Mouse (Mus musculus) kidney, embryonic 16.5 days (tissue): ENCODE results near the gene Eps15l1. TPM values are rescaled to one million over a fixed set of nuclear protein-coding genes. Genes with fewer than 3 reads are reported as not detected.

Source experiments
- ATAC-seq: fragments of 200-750 bp; cut with Nextera tagmentation; 2 replicates; pipeline ENCODE4 v1.8.0; 2017; ENCODE audit warnings: moderate TSS enrichment; ENCODE audit not compliant: low FRiP score, low TSS enrichment
- H3K27ac ChIP-seq: fragments of 300-500 bp; sonication (generic); 2 replicates; pipeline ENCODE4 v1.5.1; 2014; ENCODE audit warnings: low read length
- H3K27me3 ChIP-seq: fragments of 300-500 bp; sonication (generic); 2 replicates; pipeline ENCODE4 v1.6.1; 2014; ENCODE audit warnings: low read length, control low read depth, mixed read lengths; ENCODE audit not compliant: insufficient read depth
- H3K36me3 ChIP-seq: fragments of 300-500 bp; sonication (generic); 2 replicates; pipeline ENCODE4 v1.6.1; 2014; ENCODE audit warnings: low read length, control low read depth, mixed read lengths; ENCODE audit not compliant: insufficient read depth
- H3K4me1 ChIP-seq: fragments of 300-500 bp; sonication (generic); 2 replicates; pipeline ENCODE4 v1.6.1; 2014; ENCODE audit warnings: low read length, control low read depth, mixed read lengths; ENCODE audit not compliant: insufficient read depth
- H3K4me2 ChIP-seq: fragments of 300-500 bp; sonication (generic); replicated peaks from 2 replicates; pipeline ENCODE4 v1.6.1; 2014; ENCODE audit warnings: low read depth, low read length
- H3K4me3 ChIP-seq: fragments of 300-500 bp; sonication (generic); 2 replicates; pipeline ENCODE4 v1.5.1; 2014; ENCODE audit warnings: mild to moderate bottlenecking, low read length
- H3K9ac ChIP-seq: fragments of 300-500 bp; sonication (generic); replicated peaks from 2 replicates; pipeline ENCODE4 v1.6.1; 2014; ENCODE audit warnings: low read length
- H3K9me3 ChIP-seq: fragments of 300-500 bp; sonication (generic); 2 replicates; pipeline ENCODE4 v1.6.1; 2016; ENCODE audit warnings: low read length, control low read depth
- whole genome bisulfite sequencing: fragments of 180-500 bp; shearing (Covaris S2); extraction: QIAGEN DNeasy Blood & Tissue Kit; methylation state at CpG from one replicate; pipeline ENCODE4 v1.1.7; 2014; 5-methylcytosine and 5-hydroxymethylcytosine counted together
- polyA plus RNA-seq: library from polyadenylated mRNA; unstranded; fragments of >200 nt; fragmentation: Nextera tagmentation; extraction: Ambion mirVana; gene quantifications from 2 replicates; pipeline ENCODE4 v1.2.1, GENCODE M21; 2015

Eps15l1 gene
- polyA plus RNA-seq, 1 experiment from 2014 or later, result 61.3 TPM

- H3K27me3 ChIP-seq, result no peaks in the 10 kb centered on the region
- no peak overlapping the region for H3K4me3 ChIP-seq
- no peaks in the 10 kb centered on the region for H3K9me3 ChIP-seq
- 84% methylated on average over 3 of the region's 4 CpGs for WGBS
- H3K27ac ChIP-seq, result no peak overlapping the region
- no peak for ATAC-seq
- no peak overlapping the region for H3K9ac ChIP-seq
- H3K4me1 ChIP-seq, result no peaks in the 10 kb centered on the region
- no peak overlapping the region for H3K4me2 ChIP-seq
- peaks cover 51% of the 10 kb centered on the region for H3K36me3 ChIP-seq
Measured at GRCm38 (mm10) chr8:72343725-72344124, 77.5 kb downstream of the Eps15l1 start.

GRCm38 (mm10) chr8:72342556-72343300 lies 78.5 kb downstream of the Eps15l1 start:
- H3K4me3 ChIP-seq, result no peak overlapping the region
- no peaks in the 10 kb centered on the region for H3K27me3 ChIP-seq
- H3K4me2 ChIP-seq, result no peak overlapping the region
- WGBS, result 92% methylated on average over 5 of the region's 5 CpGs
- ATAC-seq, result no peak
- H3K9me3 ChIP-seq, result no peaks in the 10 kb centered on the region
- no peak overlapping the region for H3K9ac ChIP-seq
- peaks cover 52% of the 10 kb centered on the region for H3K36me3 ChIP-seq
- H3K27ac ChIP-seq, result no peak overlapping the region
- H3K4me1 ChIP-seq, result no peaks in the 10 kb centered on the region

- H3K9me3 ChIP-seq, result no peaks in the 10 kb centered on the region
- no peaks in the 10 kb centered on the region for H3K4me1 ChIP-seq
- H3K27me3 ChIP-seq, result no peaks in the 10 kb centered on the region
- ATAC-seq, result no peak
- peaks cover 41% of the 10 kb centered on the region for H3K36me3 ChIP-seq
- H3K4me2 ChIP-seq, result no peak overlapping the region
- no peak overlapping the region for H3K9ac ChIP-seq
- peak overlapping the region; percentile 37; the same call in 1 of the 2 replicates for H3K27ac ChIP-seq
- no peak overlapping the region for H3K4me3 ChIP-seq
Measured at GRCm38 (mm10) chr8:72337034-72337433, 84.2 kb downstream of the Eps15l1 start.

- Histone ChIP-seq H3K27ac (no peak overlapping the region), H3K4me1 (no peaks in the 10 kb centered on the region), H3K4me3 (no peak overlapping the region), H3K9me3 (no peaks in the 10 kb centered on the region), H3K27me3 (no peaks in the 10 kb centered on the region), H3K36me3 (peaks cover 37% of the 10 kb centered on the region), H3K9ac (no peak overlapping the region), H3K4me2 (no peak overlapping the region)
- WGBS, result 63% methylated on average over 2 of the region's 2 CpGs
- no peak for ATAC-seq
Measured at GRCm38 (mm10) chr8:72336273-72336672, 85.0 kb downstream of the Eps15l1 start.

- H3K9ac ChIP-seq, result no peak overlapping the region
- H3K27ac ChIP-seq, result no peak overlapping the region
- no peak overlapping the region for H3K4me3 ChIP-seq
- H3K27me3 ChIP-seq, result no peaks in the 10 kb centered on the region
- no peak for ATAC-seq
- no peaks in the 10 kb centered on the region for H3K9me3 ChIP-seq
- WGBS, result 78% methylated on average over 4 of the region's 4 CpGs
- H3K4me2 ChIP-seq, result no peak overlapping the region
- peaks cover 19% of the 10 kb centered on the region for H3K36me3 ChIP-seq
- no peaks in the 10 kb centered on the region for H3K4me1 ChIP-seq
Measured at GRCm38 (mm10) chr8:72334144-72334641, 87.1 kb downstream of the Eps15l1 start.

GRCm38 (mm10) chr8:72333429-72334143 lies 87.7 kb downstream of the Eps15l1 start:
- ATAC-seq, result no peak
- H3K36me3 ChIP-seq, result peaks cover 12% of the 10 kb centered on the region
- no peak overlapping the region for H3K4me2 ChIP-seq
- H3K9ac ChIP-seq, result no peak overlapping the region
- H3K4me3 ChIP-seq, result no peak overlapping the region
- H3K27ac ChIP-seq, result no peak overlapping the region
- no peaks in the 10 kb centered on the region for H3K4me1 ChIP-seq
- WGBS, result 34% methylated on average over 3 of the region's 3 CpGs
- H3K9me3 ChIP-seq, result no peaks in the 10 kb centered on the region
- H3K27me3 ChIP-seq, result no peaks in the 10 kb centered on the region

GRCm38 (mm10) chr8:72331631-72332030 lies 89.6 kb downstream of the Eps15l1 start:
- Histone ChIP-seq H3K27ac (no peak overlapping the region), H3K27me3 (no peaks in the 10 kb centered on the region), H3K36me3 (peaks cover 8% of the 10 kb centered on the region), H3K9me3 (no peaks in the 10 kb centered on the region), H3K4me1 (no peaks in the 10 kb centered on the region), H3K4me3 (no peak overlapping the region), H3K9ac (no peak overlapping the region), H3K4me2 (no peak overlapping the region)
- 87% methylated on average over 4 of the region's 4 CpGs for WGBS
- no peak for ATAC-seq

- Histone ChIP-seq H3K27me3 (no peaks in the 10 kb centered on the region), H3K27ac (no peak overlapping the region), H3K9ac (no peak overlapping the region), H3K36me3 (peaks cover 4% of the 10 kb centered on the region), H3K4me2 (no peak overlapping the region), H3K4me1 (no peaks in the 10 kb centered on the region), H3K9me3 (no peaks in the 10 kb centered on the region), H3K4me3 (no peak overlapping the region)
- no peak for ATAC-seq
- WGBS, result 78% methylated on average over 6 of the region's 6 CpGs
Measured at GRCm38 (mm10) chr8:72330806-72331516, 90.3 kb downstream of the Eps15l1 start.

- Histone ChIP-seq H3K9me3 (no peaks in the 10 kb centered on the region), H3K36me3 (no peaks in the 10 kb centered on the region), H3K4me3 (no peak overlapping the region), H3K9ac (no peak overlapping the region), H3K4me2 (no peak overlapping the region), H3K27ac (no peak overlapping the region), H3K27me3 (no peaks in the 10 kb centered on the region), H3K4me1 (no peaks in the 10 kb centered on the region)
- WGBS, result 93% methylated on average over 3 of the region's 3 CpGs
- no peak for ATAC-seq
Measured at GRCm38 (mm10) chr8:72329116-72329515, 92.1 kb downstream of the Eps15l1 start.
